Mouse (Mus musculus) embryonic facial prominence, embryonic 15.5 days (tissue): ENCODE measurements around the gene Gimap7. TPM values are rescaled to one million over a fixed set of nuclear protein-coding genes. Genes with fewer than 3 reads are reported as not detected.

Experiments
- ATAC-seq: fragments of 200-750 bp; cut with Nextera tagmentation; 2 replicates; pipeline ENCODE4 v1.8.0; 2017; ENCODE audit warnings: low read depth, moderate TSS enrichment; ENCODE audit not compliant: insufficient number of reproducible peaks, low FRiP score, low TSS enrichment
- H3K27ac ChIP-seq: fragments of 300-500 bp; sonication (generic); replicated peaks from 2 replicates; pipeline ENCODE4 v1.5.1; 2015; ENCODE audit warnings: mild to moderate bottlenecking, inconsistent platforms
- H3K27me3 ChIP-seq: fragments of 300-500 bp; sonication (generic); 2 replicates; pipeline ENCODE4 v1.6.1; 2015; ENCODE audit warnings: inconsistent platforms
- H3K36me3 ChIP-seq: fragments of 300-500 bp; sonication (generic); 2 replicates; pipeline ENCODE4 v1.6.1; 2015; ENCODE audit warnings: mild to moderate bottlenecking, inconsistent platforms
- H3K4me1 ChIP-seq: fragments of 300-500 bp; sonication (generic); 2 replicates; pipeline ENCODE4 v1.6.1; 2015; ENCODE audit warnings: inconsistent platforms
- H3K4me2 ChIP-seq: fragments of 300-500 bp; sonication (generic); replicated peaks from 2 replicates; pipeline ENCODE4 v1.6.1; 2015; ENCODE audit warnings: mild to moderate bottlenecking, inconsistent platforms
- H3K4me3 ChIP-seq: fragments of 300-500 bp; sonication (generic); replicated peaks from 2 replicates; pipeline ENCODE4 v1.5.1; 2015; ENCODE audit warnings: mild to moderate bottlenecking, inconsistent platforms
- H3K9ac ChIP-seq: fragments of 300-500 bp; sonication (generic); 2 replicates; pipeline ENCODE4 v1.6.1; 2015; ENCODE audit warnings: inconsistent platforms
- H3K9me3 ChIP-seq: fragments of 300-500 bp; sonication (generic); replicated peaks from 2 replicates; pipeline ENCODE4 v1.6.1; 2016; ENCODE audit warnings: inconsistent platforms
- WGBS: fragments of 180-500 bp; shearing (Covaris S2); methylation state at CpG from one replicate; pipeline ENCODE4 v1.1.7; 2015; 5-methylcytosine and 5-hydroxymethylcytosine counted together
- polyA plus RNA-seq: library from polyadenylated mRNA; unstranded; fragments of >200 nt; fragmentation: Nextera tagmentation; extraction: Ambion mirVana; gene quantifications from 2 replicates; pipeline ENCODE4 v1.2.1, GENCODE M21; 2015

The Gimap7 gene
- polyA plus RNA-seq = 0.20 TPM in 1 of 2 replicates, not detected in the other

GRCm38 (mm10) chr6:48718455-48718854 lies at the start of gene Gimap7, which contains the start of gene Gm28053:
TSS of gene Gimap7 (plus strand) at chr6:48718621.
TSS of gene Gm28053 (plus strand) at chr6:48718607.
- no peak within 1 kb of the TSS for H3K4me2 ChIP-seq
- H3K9ac ChIP-seq = no peak within 1 kb of the TSS
- ATAC-seq = no peak
- H3K4me3 ChIP-seq = no peak within 1 kb of the TSS
- no peaks in the 10 kb centered on the region for H3K4me1 ChIP-seq
- H3K9me3 ChIP-seq = no peaks in the 10 kb centered on the region
- H3K27me3 ChIP-seq = no peaks in the 10 kb centered on the region
- WGBS = 68% methylated on average over 2 of the region's 2 CpGs
- no peak within 1 kb of the TSS for H3K27ac ChIP-seq
- no peaks in the 10 kb centered on the region for H3K36me3 ChIP-seq

GRCm38 (mm10) chr6:48669446-48669969 lies 48.9 kb upstream of the Gimap7 start:
- no peak for ATAC-seq
- Histone ChIP-seq H3K4me2 (no peak overlapping the region), H3K27me3 (no peaks in the 10 kb centered on the region), H3K4me3 (no peak overlapping the region), H3K9me3 (no peaks in the 10 kb centered on the region), H3K9ac (no peak overlapping the region), H3K27ac (no peak overlapping the region), H3K4me1 (no peaks in the 10 kb centered on the region), H3K36me3 (no peaks in the 10 kb centered on the region)
- WGBS = 62% methylated on average over 2 of the region's 2 CpGs

DNA sequence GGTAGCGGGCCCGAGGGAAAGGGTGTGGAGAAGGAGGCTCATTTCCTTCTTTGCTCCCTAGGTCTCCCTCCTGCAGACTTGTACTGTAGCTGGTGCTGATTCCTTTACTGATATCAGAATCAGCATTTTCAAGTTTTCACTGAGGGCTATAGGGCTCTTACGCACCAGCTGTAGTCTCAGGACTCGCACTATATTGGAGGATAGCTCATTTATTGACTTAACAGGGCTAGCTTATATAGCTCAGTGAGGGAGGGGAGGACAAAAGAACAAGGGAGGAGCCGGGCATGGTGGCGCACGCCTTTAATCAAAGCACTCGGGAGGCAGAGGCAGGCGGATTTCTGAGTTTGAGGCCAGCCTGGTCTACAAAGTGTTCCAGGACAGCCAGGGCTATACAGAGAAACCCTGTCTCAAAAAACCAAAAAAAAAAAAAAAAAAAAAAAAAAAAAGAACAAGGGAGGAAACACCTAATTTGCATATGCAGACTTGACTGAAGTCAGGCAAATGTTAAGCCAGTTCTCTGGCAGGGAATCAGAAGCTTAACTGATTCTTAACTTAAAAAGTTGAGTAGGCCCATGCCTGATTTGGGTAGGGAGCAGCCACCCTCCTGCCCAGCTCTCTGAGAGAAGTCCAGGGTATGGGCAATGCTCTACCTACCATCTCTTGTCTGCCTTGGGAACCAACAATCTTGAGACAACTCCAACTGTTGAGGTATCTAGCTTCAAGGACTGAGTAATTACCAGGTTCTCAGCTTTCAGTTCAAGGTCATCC lies 43.9 kb upstream of the Gimap7 start:
- H3K4me1 ChIP-seq = no peaks in the 10 kb centered on the region
- no peak overlapping the region for H3K27ac ChIP-seq
- H3K4me2 ChIP-seq = no peak overlapping the region
- H3K4me3 ChIP-seq = no peak overlapping the region
- no peaks in the 10 kb centered on the region for H3K27me3 ChIP-seq
- H3K9me3 ChIP-seq = no peaks in the 10 kb centered on the region
- no peaks in the 10 kb centered on the region for H3K36me3 ChIP-seq
- no peak for ATAC-seq
- 92% methylated on average over 9 of the region's 9 CpGs for WGBS
- no peak overlapping the region for H3K9ac ChIP-seq

DNA sequence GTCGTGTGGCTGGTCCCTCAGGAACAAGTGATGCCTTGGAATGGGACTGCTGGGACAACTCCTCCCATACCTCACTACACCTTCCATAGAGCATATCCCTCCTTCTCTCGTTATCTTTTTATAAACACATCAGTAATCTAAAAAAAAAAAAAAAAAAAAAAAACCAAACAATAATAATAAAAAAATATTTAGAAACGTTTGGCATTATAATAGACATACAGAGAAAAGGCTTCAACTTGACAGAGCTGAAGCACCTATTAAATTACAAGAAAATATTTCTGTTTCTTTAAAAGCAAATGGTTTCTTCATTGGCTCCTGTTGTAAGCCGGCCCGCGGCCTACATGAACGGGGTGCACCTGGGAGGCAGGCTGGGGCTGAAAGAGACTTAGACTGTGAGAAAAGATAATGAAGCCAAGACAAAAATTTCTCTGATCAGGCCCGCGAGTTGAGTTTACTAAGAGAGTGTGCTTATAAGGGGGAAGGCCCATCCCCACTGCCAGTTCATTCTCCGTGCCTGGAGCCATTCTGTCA lies 43.0 kb upstream of the Gimap7 start:
- peak overlapping the region; percentile 28; the same call in 1 of the 2 replicates for H3K27ac ChIP-seq
- no peak for ATAC-seq

GRCm38 (mm10) chr6:48675931-48676859 lies 42.2 kb upstream of the Gimap7 start, which contains the start of gene Gimap9:
TSS of gene Gimap9 (plus strand) at chr6:48676129.
- Histone ChIP-seq H3K27me3 (no peaks in the 10 kb centered on the region), H3K4me2 (peak within 1 kb of the TSS; percentile 49), H3K9me3 (no peaks in the 10 kb centered on the region), H3K4me1 (no peaks in the 10 kb centered on the region), H3K36me3 (no peaks in the 10 kb centered on the region), H3K27ac (peak within 1 kb of the TSS; percentile 28; the same call in 1 of the 2 replicates), H3K9ac (no peak within 1 kb of the TSS), H3K4me3 (peak within 1 kb of the TSS; percentile 37)
- no peak; the same call in 1 of the 2 replicates for ATAC-seq
- WGBS = 18% methylated on average over 13 of the region's 13 CpGs

More for the DNA sequence above, 43.0 kb upstream of the Gimap7 start:
- Histone ChIP-seq H3K36me3 (no peaks in the 10 kb centered on the region), H3K9ac (no peak overlapping the region), H3K4me1 (no peaks in the 10 kb centered on the region), H3K4me3 (peak overlapping the region; percentile 37), H3K27me3 (no peaks in the 10 kb centered on the region), H3K9me3 (no peaks in the 10 kb centered on the region), H3K4me2 (peak overlapping the region; percentile 49)
- 30% methylated on average over 10 of the region's 10 CpGs for WGBS

DNA sequence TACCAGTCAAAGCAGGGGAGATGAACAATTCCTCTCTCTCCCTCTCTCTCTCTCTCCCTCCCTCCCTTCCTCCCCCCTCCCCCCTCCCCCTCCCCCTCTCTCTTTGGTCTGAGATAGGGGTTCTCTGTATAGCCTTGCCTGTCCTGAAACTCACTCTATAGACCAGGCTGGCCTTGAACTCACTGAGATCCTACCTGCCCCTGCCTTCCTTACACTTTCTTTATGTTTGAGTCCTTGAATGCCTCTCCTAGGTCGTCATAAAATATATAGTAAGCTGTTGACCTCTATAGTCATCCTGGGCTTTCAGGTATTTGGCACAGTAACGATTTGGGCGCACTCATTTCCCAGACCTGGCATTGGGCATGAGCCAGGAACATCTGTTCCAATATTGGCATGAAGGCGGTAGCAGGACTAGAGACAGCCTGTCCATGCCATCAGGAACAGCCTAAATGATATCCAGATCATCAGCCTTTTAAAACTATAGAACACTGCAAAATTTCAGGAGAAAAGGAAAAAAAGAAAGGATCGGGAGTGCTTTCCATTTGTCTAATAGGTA lies 41.5 kb upstream of the Gimap7 start:
- no peaks in the 10 kb centered on the region for H3K9me3 ChIP-seq
- H3K4me2 ChIP-seq = peak overlapping the region; percentile 49; the same call in 1 of the 2 replicates
- WGBS = 84% methylated on average over 5 of the region's 5 CpGs
- no peak overlapping the region for H3K27ac ChIP-seq
- H3K36me3 ChIP-seq = no peaks in the 10 kb centered on the region
- H3K9ac ChIP-seq = no peak overlapping the region
- H3K27me3 ChIP-seq = no peaks in the 10 kb centered on the region
- no peak for ATAC-seq
- no peak overlapping the region; the same call in 1 of the 2 replicates for H3K4me3 ChIP-seq
- H3K4me1 ChIP-seq = no peaks in the 10 kb centered on the region

- 92% methylated on average over 17 of the region's 17 CpGs for WGBS
- Histone ChIP-seq H3K4me3 (no peak overlapping the region), H3K27me3 (no peaks in the 10 kb centered on the region), H3K4me1 (no peaks in the 10 kb centered on the region), H3K9ac (no peak overlapping the region), H3K27ac (no peak overlapping the region), H3K4me2 (no peak overlapping the region), H3K36me3 (no peaks in the 10 kb centered on the region), H3K9me3 (no peaks in the 10 kb centered on the region)
- ATAC-seq = no peak
Observed at GRCm38 (mm10) chr6:48677492-48678345, 40.7 kb upstream of the Gimap7 start.

DNA sequence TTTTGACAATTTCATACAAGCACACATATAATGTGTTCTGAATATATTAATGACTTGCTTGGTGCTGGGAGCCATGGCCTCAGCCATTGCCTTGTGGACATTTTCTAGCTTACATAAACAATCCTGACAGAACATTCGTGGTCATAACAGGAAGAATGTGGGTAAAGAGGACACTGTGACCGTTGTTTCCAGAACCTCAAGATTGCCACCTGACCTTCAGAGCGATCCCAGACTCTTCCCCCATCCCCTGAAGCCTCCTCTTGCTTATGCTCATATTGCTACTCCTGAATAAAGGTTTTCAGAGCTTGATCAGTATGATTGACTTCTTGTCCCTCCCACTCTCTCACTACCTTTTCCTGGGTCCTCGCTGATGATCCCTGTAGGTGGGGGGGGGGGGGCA lies 40.0 kb upstream of the Gimap7 start:
- Histone ChIP-seq H3K4me1 (no peaks in the 10 kb centered on the region), H3K27ac (no peak overlapping the region), H3K9ac (no peak overlapping the region), H3K36me3 (no peaks in the 10 kb centered on the region), H3K27me3 (no peaks in the 10 kb centered on the region), H3K4me2 (no peak overlapping the region), H3K9me3 (no peaks in the 10 kb centered on the region), H3K4me3 (no peak overlapping the region)
- 72% methylated on average over 4 of the region's 4 CpGs for WGBS
- ATAC-seq = no peak

DNA sequence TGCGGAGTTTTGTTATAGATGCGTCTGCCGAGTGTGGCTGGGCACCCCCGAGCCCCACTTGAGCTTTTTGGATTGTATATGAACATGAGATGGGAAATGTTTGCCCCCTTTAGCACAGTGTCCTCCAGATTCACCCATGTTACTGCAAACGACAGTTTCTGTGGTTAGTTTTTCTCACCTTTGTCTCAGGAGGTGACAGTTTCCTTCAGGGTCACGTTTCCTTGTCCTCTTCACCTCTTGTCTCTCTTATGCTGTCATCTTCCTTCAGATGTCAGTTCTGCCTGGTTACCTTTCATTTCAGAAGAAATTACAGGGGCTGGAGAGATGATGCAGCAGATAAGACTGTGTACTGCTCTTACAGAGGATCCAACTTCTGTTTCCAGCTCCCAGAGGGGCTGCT lies 38.7 kb upstream of the Gimap7 start:
- Histone ChIP-seq H3K36me3 (no peaks in the 10 kb centered on the region), H3K9ac (no peak overlapping the region), H3K4me3 (no peak overlapping the region), H3K4me2 (no peak overlapping the region), H3K4me1 (no peaks in the 10 kb centered on the region), H3K27me3 (no peaks in the 10 kb centered on the region), H3K9me3 (no peaks in the 10 kb centered on the region), H3K27ac (no peak overlapping the region)
- ATAC-seq = no peak
- 74% methylated on average over 6 of the region's 6 CpGs for WGBS

- Histone ChIP-seq H3K36me3 (no peaks in the 10 kb centered on the region), H3K27ac (no peak overlapping the region), H3K4me3 (no peak overlapping the region), H3K4me2 (no peak overlapping the region), H3K27me3 (no peaks in the 10 kb centered on the region), H3K4me1 (no peaks in the 10 kb centered on the region), H3K9ac (no peak overlapping the region), H3K9me3 (no peaks in the 10 kb centered on the region)
- no peak for ATAC-seq
- WGBS = 70% methylated on average over 5 of the region's 5 CpGs
Observed at GRCm38 (mm10) chr6:48680421-48680820, 38.0 kb upstream of the Gimap7 start.
